Mouse (Mus musculus) spleen, postnatal 36 days (tissue): ENCODE measurements around the gene Aars.
"Not testable (repeated sequence)": the region's sequence is repeated elsewhere in the genome, so short reads cannot be mapped to it uniquely, and the experiment has no call there.

Source experiments
- DNase-seq, 2 experiments: peaks; one replicate each; pipeline ENCODE4 v3.0.0; 2022; ENCODE audit warnings: low spot score in 2 of 2, mixed read lengths in 1 of 2

Gene Aars

GRCm38 (mm10) chr8:111032916-111033315, at the start of gene Aars:
Aars (plus strand) TSS chr8:111033144.
- no peak for DNase-seq

- DNase-seq: peak; percentile 54 to 58
Observed at GRCm38 (mm10) chr8:110987805-110988744, 44.9 kb upstream of the Aars start.

GRCm38 (mm10) chr8:110990017-110990416, 42.9 kb upstream of the Aars start:
- no peak for DNase-seq

- DNase-seq: no peak
Observed at GRCm38 (mm10) chr8:110996641-110997430, 36.1 kb upstream of the Aars start.

GRCm38 (mm10) chr8:110997547-110998531, 35.1 kb upstream of the Aars start, which contains the start of gene Ddx19a:
Ddx19a (minus strand) TSS chr8:110997800.
- peak; percentile 85 to 90 for DNase-seq

- DNase-seq: not testable (repeated sequence)
Observed at GRCm38 (mm10) chr8:111010230-111010991, 22.5 kb upstream of the Aars start.

GRCm38 (mm10) chr8:111026609-111027008, 6.3 kb upstream of the Aars start:
- DNase-seq: not testable (repeated sequence)

GRCm38 (mm10) chr8:111027391-111027937, 5.5 kb upstream of the Aars start:
- DNase-seq: peak; percentile 87

- DNase-seq: peak in 1 of 2 experiments; percentile 44
Observed at GRCm38 (mm10) chr8:111029589-111029988, 3.4 kb upstream of the Aars start.

- no peak for DNase-seq
Observed at GRCm38 (mm10) chr8:111030045-111030444, 2.9 kb upstream of the Aars start.

- DNase-seq: no peak
Observed at GRCm38 (mm10) chr8:111031572-111031971, 1.4 kb upstream of the Aars start, which contains the start of gene Ddx19b. Ddx19b (minus strand) TSS chr8:111031751.

GRCm38 (mm10) chr8:111033482-111034215, 705 bp downstream of the Aars start:
- peak; percentile 97 to 99 for DNase-seq

- DNase-seq: no peak
Observed at GRCm38 (mm10) chr8:111034276-111034675, 1.3 kb downstream of the Aars start.

- no peak for DNase-seq
Observed at GRCm38 (mm10) chr8:111036591-111036990, 3.6 kb downstream of the Aars start.

GRCm38 (mm10) chr8:111042546-111042945, 9.6 kb downstream of the Aars start:
- no peak for DNase-seq

GRCm38 (mm10) chr8:111044003-111044734, 11.2 kb downstream of the Aars start:
- no peak for DNase-seq

GRCm38 (mm10) chr8:111048694-111049093, 15.8 kb downstream of the Aars start:
- DNase-seq: peak in 1 of 2 experiments; percentile 30

GRCm38 (mm10) chr8:111049106-111049505, 16.2 kb downstream of the Aars start:
- DNase-seq: no peak
